ENCODE assay signal across 28 mouse cellular contexts in genomic region chr1:180345098-180345497, GRCm38 (mm10). TPM values are rescaled to one million over a fixed set of nuclear protein-coding genes. Genes with fewer than 3 reads are reported as not detected.
DNase-seq lines count a peak whose midpoint lies in the region; ATAC-seq and TF ChIP-seq lines count a peak whose summit lies in the region.
"Had no signal": no experiment of that assay in that cellular context is flagged by ENCODE, and none has a peak within 500 bp of the region (broad histone marks: within the 10 kb centered on the region; RNA-seq: fewer than 3 reads in every experiment).

No protein-coding gene starts in this region.

- DNase-seq in adrenal gland, postnatal 10 days = peak; percentile 6
- no peak for DNase-seq in adrenal gland, adult 8-10 months
- peak; percentile 74 for DNase-seq in heart, adult 11 months
- DNase-seq in heart, postnatal 10 days = no peak
- no peak for DNase-seq in hindbrain, postnatal 0 days (ENCODE audit: low spot score)
- DNase-seq in midbrain, embryonic 11.5 days (ENCODE audit: low spot score, missing footprints) = peak; percentile 70
- DNase-seq in midbrain, embryonic 14.5 days = no peak
- DNase-seq: adrenal gland, postnatal 14 days; B cell, adult 2 months; cerebellum, adult 11 months; cerebellum, adult 18-20 months; cerebellum, adult 8-10 months; cerebellum, adult 9-11 months; cerebellum, postnatal 14 days; cerebellum, postnatal 36 days; embryo, embryonic 11 days had no signal

- no peak overlapping the region for H3K4me2 ChIP-seq in hindbrain, postnatal 0 days (ENCODE audit: low read depth, low read length)
- H3K4me2 ChIP-seq in hindbrain, embryonic 13.5 days = no peak overlapping the region
- H3K4me2 ChIP-seq in midbrain, embryonic 11.5 days = no peak overlapping the region
- H3K4me2 ChIP-seq in midbrain, embryonic 14.5 days (ENCODE audit: low read length) = no peak overlapping the region
- H3K4me2 ChIP-seq: embryonic facial prominence, embryonic 13.5 days; embryonic facial prominence, embryonic 15.5 days; forebrain, embryonic 12.5 days had no signal

- H3K27me3 ChIP-seq in hindbrain, postnatal 0 days (ENCODE audit: insufficient read depth, low read length) = no peaks in the 10 kb centered on the region
- no peaks in the 10 kb centered on the region for H3K27me3 ChIP-seq in hindbrain, embryonic 13.5 days
- no peaks in the 10 kb centered on the region for H3K27me3 ChIP-seq in midbrain, embryonic 11.5 days (ENCODE audit: control insufficient read depth, insufficient read depth, low read length)
- no peaks in the 10 kb centered on the region for H3K27me3 ChIP-seq in midbrain, embryonic 14.5 days (ENCODE audit: control insufficient read depth, insufficient read depth, low read length)
- H3K27me3 ChIP-seq: CH12.LX; embryonic facial prominence, embryonic 13.5 days; embryonic facial prominence, embryonic 15.5 days; forebrain, embryonic 12.5 days; Patski had no signal

- H3K9me3 ChIP-seq in hindbrain, postnatal 0 days (ENCODE audit: low read length) = no peaks in the 10 kb centered on the region
- no peaks in the 10 kb centered on the region for H3K9me3 ChIP-seq in hindbrain, embryonic 13.5 days
- no peaks in the 10 kb centered on the region for H3K9me3 ChIP-seq in midbrain, embryonic 11.5 days (ENCODE audit: control insufficient read depth, low read length)
- H3K9me3 ChIP-seq in midbrain, embryonic 14.5 days (ENCODE audit: control insufficient read depth, low read length) = no peaks in the 10 kb centered on the region
- H3K9me3 ChIP-seq: embryonic facial prominence, embryonic 13.5 days; embryonic facial prominence, embryonic 15.5 days; forebrain, embryonic 10.5 days; forebrain, embryonic 12.5 days; G1E had no signal

- 0 out of 2 replicates have a peak, but pooled peaks cover 6% of the 10 kb centered on the region for H3K4me1 ChIP-seq in hindbrain, postnatal 0 days (ENCODE audit: insufficient read depth, low read length)
- H3K4me1 ChIP-seq in hindbrain, embryonic 13.5 days (replicated peaks) = peaks cover 34% of the 10 kb centered on the region
- H3K4me1 ChIP-seq in midbrain, embryonic 11.5 days (ENCODE audit: control insufficient read depth, insufficient read depth, low read length) = no peaks in the 10 kb centered on the region
- peaks cover 8% of the 10 kb centered on the region; the same call in 1 of the 2 replicates for H3K4me1 ChIP-seq in midbrain, embryonic 14.5 days (ENCODE audit: control insufficient read depth, insufficient read depth, low read length)

- no peak overlapping the region for H3K9ac ChIP-seq in hindbrain, postnatal 0 days (replicated peaks; ENCODE audit: low read length)
- H3K9ac ChIP-seq in hindbrain, embryonic 13.5 days = no peak overlapping the region
- H3K9ac ChIP-seq in midbrain, embryonic 11.5 days (ENCODE audit: low read length) = no peak overlapping the region
- no peak overlapping the region for H3K9ac ChIP-seq in midbrain, embryonic 14.5 days (replicated peaks; ENCODE audit: low read length)
- H3K9ac ChIP-seq: embryonic facial prominence, embryonic 13.5 days; embryonic facial prominence, embryonic 15.5 days; forebrain, embryonic 12.5 days had no signal

- 0 out of 2 replicates have a peak overlapping the region, but pooled peaks have one; percentile 48 for H3K27ac ChIP-seq in hindbrain, postnatal 0 days
- H3K27ac ChIP-seq in hindbrain, embryonic 13.5 days = no peak overlapping the region
- H3K27ac ChIP-seq in midbrain, embryonic 11.5 days (ENCODE audit: low read depth, low read length) = no peak overlapping the region
- no peak overlapping the region for H3K27ac ChIP-seq in midbrain, embryonic 14.5 days (replicated peaks; ENCODE audit: low read depth, low read length)
- H3K27ac ChIP-seq: embryonic facial prominence, embryonic 13.5 days; embryonic facial prominence, embryonic 15.5 days; forebrain, embryonic 10.5 days; forebrain, embryonic 12.5 days had no signal

- ATAC-seq in hindbrain, postnatal 0 days = no peak; the same call in 1 of the 2 replicates
- ATAC-seq in hindbrain, embryonic 13.5 days (ENCODE audit: low FRiP score) = no peak
- ATAC-seq in midbrain, embryonic 11.5 days (ENCODE audit: low FRiP score) = no peak
- ATAC-seq in midbrain, embryonic 14.5 days (ENCODE audit: low FRiP score, low TSS enrichment) = no peak
- ATAC-seq: activated CD4-positive, CD25-positive, alpha-beta regulatory T cell, adult 4 months; forebrain, embryonic 14.5 days; forebrain, embryonic 16.5 days; Patski had no signal

- intact Hi-C loops in heart, postnatal 10 days (cut with DNase I) = no loop called here

- H3K4me3 ChIP-seq in hindbrain, postnatal 0 days (ENCODE audit: low read length) = no peak overlapping the region
- no peak overlapping the region for H3K4me3 ChIP-seq in hindbrain, embryonic 13.5 days
- H3K4me3 ChIP-seq in midbrain, embryonic 11.5 days (ENCODE audit: low read depth, low read length) = no peak overlapping the region
- H3K4me3 ChIP-seq in midbrain, embryonic 14.5 days (replicated peaks; ENCODE audit: low read depth, low read length) = no peak overlapping the region
- H3K4me3 ChIP-seq: embryonic facial prominence, embryonic 13.5 days; embryonic facial prominence, embryonic 15.5 days; erythroblast, embryonic 14.5 days; forebrain, embryonic 10.5 days; forebrain, embryonic 12.5 days had no signal

- TF ChIP-seq CTCF in hindbrain, postnatal 0 days (IDR thresholded peaks at IDR 0.05; ENCODE audit: low read depth) = no peak

- no peaks in the 10 kb centered on the region for H3K36me3 ChIP-seq in hindbrain, postnatal 0 days (ENCODE audit: insufficient read depth, low read length)
- no peaks in the 10 kb centered on the region for H3K36me3 ChIP-seq in hindbrain, embryonic 13.5 days
- no peaks in the 10 kb centered on the region for H3K36me3 ChIP-seq in midbrain, embryonic 11.5 days (ENCODE audit: control insufficient read depth, insufficient read depth, low read length)
- H3K36me3 ChIP-seq in midbrain, embryonic 14.5 days (ENCODE audit: control insufficient read depth, insufficient read depth, low read length) = no peaks in the 10 kb centered on the region
- H3K36me3 ChIP-seq: embryonic facial prominence, embryonic 13.5 days; embryonic facial prominence, embryonic 15.5 days; forebrain, embryonic 10.5 days; forebrain, embryonic 12.5 days had no signal

- 73% methylated on average over 5 of the region's 5 CpGs for WGBS in hindbrain, postnatal 0 days
- WGBS in hindbrain, embryonic 13.5 days = 89% methylated on average over 5 of the region's 5 CpGs
- 97% methylated on average over 5 of the region's 5 CpGs for WGBS in midbrain, embryonic 11.5 days
- 93% methylated on average over 5 of the region's 5 CpGs for WGBS in midbrain, embryonic 14.5 days

RNA-seq across cellular contexts. Expression of gene Itpkb, which starts 14.8 kb away (rescaled TPM):
- 10 to 100 TPM; 59.2 to 73.0 TPM for total RNA-seq in adrenal gland, postnatal 10 days (2021)
- 10 to 100 TPM; 64.4 to 99.3 (median 78.9) TPM for total RNA-seq in adrenal gland, adult 8-10 months (2022)
- total RNA-seq in heart, postnatal 10 days (2021) = 10 to 100 TPM; 81.4 to 93.6 TPM
- 16.9 and 19.0 TPM in 2 replicates for total RNA-seq in hindbrain, postnatal 0 days (2014; rRNA removed)
- polyA plus RNA-seq in hindbrain, postnatal 0 days (2015; fragmentation: Nextera tagmentation; extraction: Ambion mirVana) = 4.1 and 4.8 TPM in 2 replicates
- polyA plus RNA-seq in hindbrain, embryonic 13.5 days (2015; fragmentation: Nextera tagmentation; extraction: Ambion mirVana) = 2.6 and 3.4 TPM in 2 replicates
- 1.9 and 2.0 TPM in 2 replicates for polyA plus RNA-seq in midbrain, embryonic 11.5 days (2014; fragmentation: Nextera tagmentation; extraction: Ambion mirVana)
- polyA plus RNA-seq in midbrain, embryonic 14.5 days (2014; fragmentation: Nextera tagmentation; extraction: Ambion mirVana) = 1.8 and 1.9 TPM in 2 replicates

Comparison
In these comparisons a context has a peak if more than half of its experiments do, and no peak if none do; other contexts are left out.
1. DNase-seq: peak in adrenal gland, postnatal 10 days (single experiment), heart, adult 11 months (single experiment) and midbrain, embryonic 11.5 days (single experiment); none in adrenal gland, adult 8-10 months (single experiment), heart, postnatal 10 days (0 of 2), hindbrain, postnatal 0 days (single experiment) and midbrain, embryonic 14.5 days (single experiment).